Mouse (Mus musculus): Measurements from ENCODE around the gene Brd1.

- TF ChIP-seq EP300 (IDR thresholded peaks at IDR 0.05) (no peak), CTCF (IDR thresholded peaks at IDR 0.05) (no peak)
Measured at GRCm38 (mm10) chr15:88733041-88733751, 837 bp downstream of the Brd1 start.
